Mouse (Mus musculus) megakaryocyte, adult 5-6 weeks (primary cell): Measurements from ENCODE around the gene Sash1. TPM values are rescaled to one million over a fixed set of nuclear protein-coding genes. Genes with fewer than 3 reads are reported as not detected.

Experiments used
- ATAC-seq: 2 replicates; pipeline ENCODE4 v1.8.0; 2016; ENCODE audit warnings: mild to moderate bottlenecking, inconsistent platforms; ENCODE audit not compliant: poor library complexity, severe bottlenecking
- total RNA-seq, 2 experiments: library from RNA; stranded (forward) in 1 of 2; stranded (reverse) in 1 of 2; fragments of 153-499, 151-499 nt in 1 of 2; fragments of 221-1000, 200-1000 nt in 1 of 2; gene quantifications; 2 replicates each; pipeline versions ENCODE4 v1.2.3 to v1.2.4; 2015 to 2017

Sash1 gene
- total RNA-seq, 2 experiments from 2014 or later, result 4.1 to 6.3 TPM

DNA sequence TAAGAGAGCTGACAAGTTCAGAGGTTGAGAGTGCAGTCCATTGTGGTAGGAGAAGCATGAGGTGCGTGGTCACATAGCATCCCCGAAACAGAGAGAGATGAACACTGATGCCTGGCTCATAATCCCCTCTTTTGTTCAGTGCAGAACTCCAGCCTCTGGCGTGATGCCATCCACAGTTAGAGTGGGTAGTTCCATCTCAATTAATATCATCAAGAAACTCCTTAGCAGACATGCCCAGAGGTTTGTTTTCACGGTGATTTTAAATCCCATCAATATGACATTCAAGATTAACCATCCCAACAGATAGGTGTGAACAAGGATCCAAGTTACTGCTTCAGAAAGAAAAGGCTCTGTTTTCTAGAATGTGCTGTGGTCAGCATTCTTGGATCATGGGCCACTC, 192.3 kb downstream of the Sash1 start:
- ATAC-seq, result no peak

- ATAC-seq, result no peak
Measured at GRCm38 (mm10) chr10:8692531-8692930, 193.3 kb downstream of the Sash1 start.

GRCm38 (mm10) chr10:8686219-8686618, 199.7 kb downstream of the Sash1 start:
- ATAC-seq, result no peak

- no peak for ATAC-seq
Measured at GRCm38 (mm10) chr10:8685269-8685668, 200.6 kb downstream of the Sash1 start.

DNA sequence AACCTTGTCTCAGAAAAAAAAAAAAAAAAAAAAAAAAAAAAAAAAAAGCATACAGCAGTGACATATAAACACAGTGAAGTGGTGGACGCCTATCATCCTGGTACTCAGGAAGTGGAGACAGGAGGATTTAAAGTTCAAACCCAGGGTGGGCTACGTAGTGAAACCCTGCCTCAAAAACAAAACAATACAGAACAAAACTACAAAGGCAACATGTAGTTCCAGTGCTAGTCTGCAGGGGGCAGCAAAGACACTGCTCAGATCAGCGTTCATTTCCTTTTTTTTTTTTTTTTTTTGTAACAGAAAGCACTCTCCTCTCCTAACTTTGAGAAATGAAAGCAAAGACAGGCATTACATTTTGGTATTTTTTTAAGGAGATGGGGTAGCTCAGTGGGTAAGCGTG, 203.0 kb downstream of the Sash1 start:
- ATAC-seq, result peak; percentile 75

- ATAC-seq, result no peak
Measured at GRCm38 (mm10) chr10:8682341-8682740, 203.5 kb downstream of the Sash1 start.

DNA sequence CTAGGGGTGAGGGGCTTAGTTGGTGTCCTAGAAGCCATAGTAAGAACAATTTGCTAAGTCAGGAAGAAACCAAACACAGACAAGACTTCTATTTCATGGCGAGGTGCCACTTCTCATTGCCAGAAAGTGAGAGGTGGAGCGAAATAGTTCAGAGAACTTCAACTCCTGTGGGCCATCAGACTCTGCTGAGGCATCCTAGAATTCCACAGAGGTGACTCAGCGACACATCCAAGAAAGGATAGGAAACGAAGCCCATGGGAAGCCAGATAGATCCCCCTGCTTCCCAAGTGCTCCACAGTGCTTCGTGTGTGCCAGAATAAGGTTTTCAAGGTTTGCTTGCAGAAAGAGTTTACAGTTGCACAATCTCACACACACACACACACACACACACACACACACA, 209.1 kb downstream of the Sash1 start:
- no peak for ATAC-seq
